Mouse (Mus musculus) G1E (cell line): ENCODE measurements around the gene Spdl1. TPM values are rescaled to one million over a fixed set of nuclear protein-coding genes. Genes with fewer than 3 reads are reported as not detected.

ENCODE experiments used
- ATAC-seq: 2 replicates; pipeline ENCODE4 v1.8.0; 2016; ENCODE audit warnings: mild to moderate bottlenecking; ENCODE audit not compliant: insufficient number of reproducible peaks, poor library complexity, low FRiP score, severe bottlenecking; ENCODE audit errors: extremely low read depth
- DNase-seq: peaks from one replicate; pipeline ENCODE4 v3.0.0; 2012; ENCODE audit warnings: low spot score
- H3K27me3 ChIP-seq: 2 replicates; pipeline ENCODE4 v1.6.1; 2012; ENCODE audit warnings: mild to moderate bottlenecking, low read length, inconsistent platforms; ENCODE audit not compliant: insufficient read depth
- H3K36me3 ChIP-seq: replicated peaks from 2 replicates; pipeline ENCODE3; 2012; ENCODE audit warnings: mild to moderate bottlenecking, inconsistent platforms
- H3K4me1 ChIP-seq: 2 replicates; pipeline ENCODE4 v1.6.1; 2012; ENCODE audit warnings: low read depth, low read length, inconsistent platforms, mixed read lengths; ENCODE audit not compliant: insufficient read depth
- H3K4me3 ChIP-seq: 2 replicates; pipeline ENCODE4 v1.5.1; 2012; ENCODE audit warnings: low read depth, mild to moderate bottlenecking, inconsistent platforms, low read length, moderate library complexity, mixed read lengths
- H3K9me3 ChIP-seq: replicated peaks from 2 replicates; pipeline ENCODE4 v1.6.1; 2012; ENCODE audit warnings: inconsistent platforms
- CTCF ChIP-seq: IDR thresholded peaks from 2 replicates; pipeline ENCODE4 v1.5.1; 2012; ENCODE audit warnings: low read depth, low read length, inconsistent platforms, mixed read lengths
- GATA1 ChIP-seq: IDR thresholded peaks from 2 replicates; pipeline ENCODE4 v1.6.1; 2012; ENCODE audit warnings: borderline replicate concordance, low read length, inconsistent platforms, mixed read lengths
- GATA2 ChIP-seq: IDR thresholded peaks from 2 replicates; pipeline ENCODE4 v1.6.1; 2012; ENCODE audit warnings: low read depth, low read length, inconsistent platforms, borderline replicate concordance
- POLR2AphosphoS5 ChIP-seq: IDR thresholded peaks from 2 replicates; pipeline ENCODE4 v1.6.1; 2012; ENCODE audit warnings: low read depth, low read length, inconsistent platforms; ENCODE audit not compliant: insufficient replicate concordance
- TAL1 ChIP-seq: conservative IDR thresholded peaks from 2 replicates; pipeline ENCODE4 v1.6.1; 2012; ENCODE audit warnings: low read depth, low read length, inconsistent platforms, mixed read lengths
- polyA plus RNA-seq: library from polyadenylated mRNA; stranded (reverse); fragments of >175 nt; gene quantifications from 2 replicates; pipeline ENCODE4 v1.2.3, GENCODE M21; 2012
- total RNA-seq, 2 experiments: library from RNA; stranded (forward) in 1 of 2; stranded (reverse) in 1 of 2; fragments of 200-1000 nt in 1 of 2; fragments of >200 nt in 1 of 2; fragmentation: Nextera tagmentation in 1 of 2; gene quantifications; 2 replicates each; pipeline ENCODE4 v1.2.3; 2014 to 2017

The Spdl1 gene
- total RNA-seq (2014; fragmentation: Nextera tagmentation) (28.6 and 40.6 TPM in 2 replicates), total RNA-seq (2017) (41.0 and 43.2 TPM in 2 replicates), polyA plus RNA-seq (2.0 and 2.9 TPM in 2 replicates)

- peak; percentile 92 for ATAC-seq
- H3K36me3 ChIP-seq: peaks cover 25% of the 10 kb centered on the region
- peak; percentile 80 for DNase-seq
- no peaks in the 10 kb centered on the region for H3K27me3 ChIP-seq
- TF ChIP-seq CTCF (no peak), TAL1 (no peak), GATA1 (no peak), GATA2 (no peak), POLR2AphosphoS5 (no peak)
- H3K4me1 ChIP-seq: peaks cover 13% of the 10 kb centered on the region
- no peaks in the 10 kb centered on the region for H3K9me3 ChIP-seq
- H3K4me3 ChIP-seq: peak within 1 kb of the TSS; percentile 83
These were observed at the start of gene Spdl1 for GRCm38 (mm10) chr11:34833318-34834086. Gene Spdl1 (minus strand): TSS chr11:34833641.

- Histone ChIP-seq H3K4me3 (no peak overlapping the region), H3K36me3 (no peaks in the 10 kb centered on the region), H3K27me3 (no peaks in the 10 kb centered on the region), H3K9me3 (no peaks in the 10 kb centered on the region), H3K4me1 (no peaks in the 10 kb centered on the region)
- no peak for DNase-seq
- TF ChIP-seq CTCF (no peak), TAL1 (no peak), GATA2 (no peak), POLR2AphosphoS5 (no peak), GATA1 (no peak)
- ATAC-seq: no peak
These were observed 48.1 kb upstream of the Spdl1 start for GRCm38 (mm10) chr11:34881528-34881927.

GRCm38 (mm10) chr11:34879678-34880077, 46.2 kb upstream of the Spdl1 start:
- no peak for ATAC-seq
- DNase-seq: no peak
- Histone ChIP-seq H3K4me3 (no peak overlapping the region), H3K4me1 (no peaks in the 10 kb centered on the region), H3K9me3 (no peaks in the 10 kb centered on the region), H3K36me3 (no peaks in the 10 kb centered on the region), H3K27me3 (no peaks in the 10 kb centered on the region)
- TF ChIP-seq TAL1 (no peak), POLR2AphosphoS5 (no peak), CTCF (no peak), GATA1 (no peak), GATA2 (no peak)

- H3K4me1 ChIP-seq: no peaks in the 10 kb centered on the region
- no peak overlapping the region for H3K4me3 ChIP-seq
- no peaks in the 10 kb centered on the region for H3K9me3 ChIP-seq
- H3K36me3 ChIP-seq: no peaks in the 10 kb centered on the region
- DNase-seq (no peak), ATAC-seq (no peak)
- TF ChIP-seq GATA2: no peak
- no peak for TF ChIP-seq CTCF
- no peak for TF ChIP-seq TAL1
- TF ChIP-seq GATA1: no peak
- no peak for TF ChIP-seq POLR2AphosphoS5
- H3K27me3 ChIP-seq: no peaks in the 10 kb centered on the region
These were observed 40.4 kb upstream of the Spdl1 start for GRCm38 (mm10) chr11:34873861-34874260.

GRCm38 (mm10) chr11:34872432-34872831, 39.0 kb upstream of the Spdl1 start:
- no peaks in the 10 kb centered on the region for H3K4me1 ChIP-seq
- DNase-seq (no peak), ATAC-seq (no peak)
- no peaks in the 10 kb centered on the region for H3K27me3 ChIP-seq
- TF ChIP-seq GATA1: no peak
- no peak for TF ChIP-seq GATA2
- no peak for TF ChIP-seq TAL1
- TF ChIP-seq CTCF: no peak
- no peak for TF ChIP-seq POLR2AphosphoS5
- H3K4me3 ChIP-seq: no peak overlapping the region
- H3K36me3 ChIP-seq: no peaks in the 10 kb centered on the region
- H3K9me3 ChIP-seq: no peaks in the 10 kb centered on the region

GRCm38 (mm10) chr11:34871991-34872390, 38.5 kb upstream of the Spdl1 start:
- TF ChIP-seq CTCF: no peak
- TF ChIP-seq GATA1: no peak
- TF ChIP-seq POLR2AphosphoS5: no peak
- TF ChIP-seq TAL1: no peak
- TF ChIP-seq GATA2: no peak
- no peak for DNase-seq
- Histone ChIP-seq H3K27me3 (no peaks in the 10 kb centered on the region), H3K9me3 (no peaks in the 10 kb centered on the region), H3K4me1 (no peaks in the 10 kb centered on the region), H3K4me3 (no peak overlapping the region), H3K36me3 (no peaks in the 10 kb centered on the region)
- no peak for ATAC-seq
